Mouse (Mus musculus) CD4-positive helper T cell, adult 2 months (primary cell): Measurements from ENCODE around the gene Tnfrsf8.

Source experiments
- DNase-seq: peaks from one replicate; pipeline ENCODE4 v3.0.0-alpha.2; 2012; ENCODE audit warnings: low read depth, missing footprints, low spot score

Tnfrsf8 gene

GRCm38 (mm10) chr4:145233487-145234228 is 81.3 kb downstream of the Tnfrsf8 start:
- DNase-seq: no peak

GRCm38 (mm10) chr4:145231732-145232131 is 83.2 kb downstream of the Tnfrsf8 start:
- no peak for DNase-seq

- no peak for DNase-seq
These were observed 84.3 kb downstream of the Tnfrsf8 start for GRCm38 (mm10) chr4:145230647-145231046.

- peak; percentile 63 for DNase-seq
These were observed 85.3 kb downstream of the Tnfrsf8 start for GRCm38 (mm10) chr4:145229524-145230163.

- DNase-seq: peak; percentile 74
These were observed 85.9 kb downstream of the Tnfrsf8 start for GRCm38 (mm10) chr4:145229051-145229450.

GRCm38 (mm10) chr4:145224613-145225012 is 90.4 kb downstream of the Tnfrsf8 start:
- DNase-seq: no peak

GRCm38 (mm10) chr4:145222064-145222463 is 92.9 kb downstream of the Tnfrsf8 start:
- DNase-seq: peak; percentile 51

- DNase-seq: peak; percentile 57
These were observed 93.6 kb downstream of the Tnfrsf8 start for GRCm38 (mm10) chr4:145221379-145221778.

GRCm38 (mm10) chr4:145220001-145220400 is 95.0 kb downstream of the Tnfrsf8 start:
- no peak for DNase-seq

GRCm38 (mm10) chr4:145219240-145219985 is 95.6 kb downstream of the Tnfrsf8 start:
- DNase-seq: peak; percentile 50

GRCm38 (mm10) chr4:145217837-145218236 is 97.1 kb downstream of the Tnfrsf8 start:
- no peak for DNase-seq
